Mouse (Mus musculus) stomach, embryonic 16.5 days (tissue): Measurements from ENCODE around the gene Eif4e1b. TPM values are rescaled to one million over a fixed set of nuclear protein-coding genes. Genes with fewer than 3 reads are reported as not detected.

Source experiments
- ATAC-seq: fragments of 200-750 bp; cut with Nextera tagmentation; 2 replicates; pipeline ENCODE4 v1.8.0; 2017; ENCODE audit warnings: moderate number of reproducible peaks, moderate TSS enrichment; ENCODE audit not compliant: insufficient read depth, low FRiP score
- H3K27ac ChIP-seq: fragments of 300-500 bp; sonication (generic); 2 replicates; pipeline ENCODE4 v1.5.1; 2014; ENCODE audit warnings: low read length
- H3K27me3 ChIP-seq: fragments of 300-500 bp; sonication (generic); 2 replicates; pipeline ENCODE4 v1.6.1; 2014; ENCODE audit warnings: low read length, control low read depth, mixed read lengths; ENCODE audit not compliant: control insufficient read depth, insufficient read depth
- H3K36me3 ChIP-seq: fragments of 300-500 bp; sonication (generic); 2 replicates; pipeline ENCODE4 v1.6.1; 2014; ENCODE audit warnings: low read length; ENCODE audit not compliant: control insufficient read depth, insufficient read depth
- H3K4me1 ChIP-seq: fragments of 300-500 bp; sonication (generic); 2 replicates; pipeline ENCODE4 v1.6.1; 2014; ENCODE audit warnings: low read length, control low read depth, mixed read lengths; ENCODE audit not compliant: control insufficient read depth, insufficient read depth
- H3K4me2 ChIP-seq: fragments of 300-500 bp; sonication (generic); 2 replicates; pipeline ENCODE4 v1.6.1; 2014; ENCODE audit warnings: low read depth, low read length, mixed read lengths
- H3K4me3 ChIP-seq: fragments of 300-500 bp; sonication (generic); replicated peaks from 2 replicates; pipeline ENCODE4 v1.5.1; 2014; ENCODE audit warnings: mild to moderate bottlenecking, low read length
- H3K9ac ChIP-seq: fragments of 300-500 bp; sonication (generic); 2 replicates; pipeline ENCODE4 v1.6.1; 2014; ENCODE audit warnings: low read length
- H3K9me3 ChIP-seq: fragments of 300-500 bp; sonication (generic); replicated peaks from 2 replicates; pipeline ENCODE4 v1.6.1; 2016; ENCODE audit warnings: low read length, control low read depth; ENCODE audit not compliant: control insufficient read depth
- WGBS: fragments of 180-500 bp; shearing (Covaris S2); extraction: QIAGEN DNeasy Blood & Tissue Kit; methylation state at CpG from one replicate; pipeline ENCODE4 v1.1.7; 2014; 5-methylcytosine and 5-hydroxymethylcytosine counted together
- polyA plus RNA-seq: library from polyadenylated mRNA; unstranded; fragments of >200 nt; fragmentation: Nextera tagmentation; extraction: Ambion mirVana; gene quantifications from 2 replicates; pipeline ENCODE4 v1.2.1, GENCODE M21; 2015

Gene Eif4e1b
- polyA plus RNA-seq = not detected in 2 replicates

DNA sequence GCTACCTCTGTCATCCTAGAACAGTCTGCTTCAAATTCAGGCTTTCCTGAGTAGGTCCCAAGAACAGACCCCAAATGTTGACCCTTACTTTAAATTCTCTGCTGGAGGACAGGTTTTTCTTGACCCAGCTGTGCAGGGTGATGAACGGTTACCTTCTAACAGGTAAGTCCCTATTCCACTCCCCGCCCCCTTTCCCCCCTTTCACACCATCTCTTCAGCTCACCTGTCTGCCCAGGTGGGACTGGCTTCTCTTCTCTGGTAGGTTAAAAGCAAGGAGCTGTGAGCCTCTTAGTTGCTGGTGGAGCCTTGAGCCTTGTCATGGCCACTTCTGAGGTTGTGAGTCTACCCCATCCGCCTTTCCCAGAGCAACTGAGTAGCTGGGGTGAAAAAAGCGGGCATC, at the start of gene Eif4e1b:
Gene Eif4e1b (plus strand): TSS at position 301 of the 400 bp plus-strand sequence.
- Histone ChIP-seq H3K4me2 (no peak within 1 kb of the TSS), H3K9ac (no peak within 1 kb of the TSS), H3K36me3 (no peaks in the 10 kb centered on the region), H3K4me3 (no peak within 1 kb of the TSS), H3K9me3 (no peaks in the 10 kb centered on the region), H3K4me1 (no peaks in the 10 kb centered on the region), H3K27me3 (no peaks in the 10 kb centered on the region), H3K27ac (no peak within 1 kb of the TSS)
- 81% methylated on average over 4 of the region's 4 CpGs for WGBS
- ATAC-seq = no peak

DNA sequence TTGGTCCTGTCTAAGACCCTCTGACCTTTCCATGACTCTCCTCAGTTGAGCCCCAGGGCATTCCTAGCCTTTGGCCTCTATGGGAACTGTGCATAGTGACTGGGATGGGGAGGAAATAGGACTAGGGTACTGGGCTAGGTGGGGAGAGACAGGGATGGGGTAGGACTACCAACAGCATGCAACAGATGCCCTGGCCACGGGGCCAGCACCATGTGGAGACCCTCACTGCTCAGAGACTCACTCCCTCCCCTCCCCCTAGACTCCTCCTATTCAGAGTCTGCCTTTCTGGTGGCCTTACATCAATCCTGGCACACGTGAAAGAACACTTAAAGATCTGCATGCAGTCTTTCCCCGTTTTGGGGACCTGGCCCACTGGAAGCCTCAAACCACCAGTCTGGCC, 46.9 kb upstream of the Eif4e1b start:
- Histone ChIP-seq H3K27ac (no peak overlapping the region), H3K27me3 (peaks cover 42% of the 10 kb centered on the region), H3K4me1 (peaks cover 4% of the 10 kb centered on the region; the same call in 1 of the 2 replicates), H3K36me3 (no peaks in the 10 kb centered on the region), H3K4me3 (peak overlapping the region; percentile 45; the same call in 1 of the 2 replicates), H3K9ac (no peak overlapping the region), H3K4me2 (peak overlapping the region; percentile 64), H3K9me3 (no peaks in the 10 kb centered on the region)
- 22% methylated on average over 3 of the region's 3 CpGs for WGBS
- no peak for ATAC-seq

DNA sequence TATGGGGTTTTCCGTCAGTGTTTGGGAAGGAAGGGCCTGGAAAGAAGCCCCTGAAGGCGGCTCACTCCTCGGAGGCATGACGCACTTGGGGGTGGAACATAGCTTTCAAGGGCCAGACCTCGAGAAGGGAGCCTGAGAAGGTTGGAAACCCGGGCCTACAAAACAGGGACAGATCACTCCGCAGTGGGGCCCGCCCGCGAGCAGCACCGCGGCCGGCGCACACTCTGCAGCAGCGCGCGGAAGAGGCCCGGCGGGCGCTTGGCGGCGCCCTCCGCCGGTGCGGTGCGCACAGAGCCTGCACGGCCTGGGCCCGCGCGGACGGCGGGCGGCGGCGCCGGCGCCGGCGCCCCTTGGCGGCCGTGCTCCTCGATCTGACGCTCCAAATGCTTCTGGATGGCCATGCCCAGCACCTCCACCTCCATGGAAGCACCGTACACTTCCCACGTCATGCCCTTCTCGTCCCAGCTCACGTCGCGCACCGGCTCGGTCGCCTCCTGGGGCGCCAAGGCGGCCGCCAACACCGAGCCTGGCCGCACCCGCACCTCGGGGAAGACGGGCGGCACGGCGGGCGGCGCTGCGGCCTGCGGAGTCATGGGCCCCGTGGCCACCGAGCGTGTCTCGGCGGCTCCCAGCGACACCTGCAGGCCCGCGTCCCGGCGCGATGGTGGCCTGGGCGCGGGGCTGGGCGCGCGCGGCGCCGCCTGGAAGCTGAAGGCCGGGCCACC, 46.1 kb upstream of the Eif4e1b start:
- no peak overlapping the region for H3K27ac ChIP-seq
- H3K36me3 ChIP-seq = no peaks in the 10 kb centered on the region
- H3K9me3 ChIP-seq = no peaks in the 10 kb centered on the region
- peaks cover 4% of the 10 kb centered on the region; the same call in 1 of the 2 replicates for H3K4me1 ChIP-seq
- peak; percentile 83 for ATAC-seq
- 1% methylated on average over 85 of the region's 87 CpGs for WGBS
- peak overlapping the region; percentile 45 for H3K4me3 ChIP-seq
- H3K4me2 ChIP-seq = peak overlapping the region; percentile 64
- peaks cover 42% of the 10 kb centered on the region for H3K27me3 ChIP-seq
- peak overlapping the region; percentile 35; the same call in 1 of the 2 replicates for H3K9ac ChIP-seq

GRCm38 (mm10) chr13:54738213-54738601, 45.6 kb upstream of the Eif4e1b start:
- WGBS = 4% methylated on average over 34 of the region's 34 CpGs
- Histone ChIP-seq H3K27ac (no peak overlapping the region), H3K4me1 (peaks cover 4% of the 10 kb centered on the region; the same call in 1 of the 2 replicates), H3K9ac (peak overlapping the region; percentile 35; the same call in 1 of the 2 replicates), H3K36me3 (no peaks in the 10 kb centered on the region), H3K4me2 (peak overlapping the region; percentile 64), H3K27me3 (peaks cover 42% of the 10 kb centered on the region), H3K9me3 (no peaks in the 10 kb centered on the region), H3K4me3 (peak overlapping the region; percentile 45)
- no peak for ATAC-seq

- Histone ChIP-seq H3K4me2 (no peak overlapping the region), H3K27ac (no peak overlapping the region), H3K27me3 (peaks cover 24% of the 10 kb centered on the region), H3K4me1 (0 out of 2 replicates have a peak, but pooled peaks cover 4% of the 10 kb centered on the region), H3K4me3 (no peak overlapping the region), H3K9ac (no peak overlapping the region), H3K36me3 (no peaks in the 10 kb centered on the region), H3K9me3 (no peaks in the 10 kb centered on the region)
- no peak for ATAC-seq
- WGBS = 34% methylated on average over 6 of the region's 6 CpGs
These were observed 37.7 kb upstream of the Eif4e1b start for GRCm38 (mm10) chr13:54746110-54746509.

DNA sequence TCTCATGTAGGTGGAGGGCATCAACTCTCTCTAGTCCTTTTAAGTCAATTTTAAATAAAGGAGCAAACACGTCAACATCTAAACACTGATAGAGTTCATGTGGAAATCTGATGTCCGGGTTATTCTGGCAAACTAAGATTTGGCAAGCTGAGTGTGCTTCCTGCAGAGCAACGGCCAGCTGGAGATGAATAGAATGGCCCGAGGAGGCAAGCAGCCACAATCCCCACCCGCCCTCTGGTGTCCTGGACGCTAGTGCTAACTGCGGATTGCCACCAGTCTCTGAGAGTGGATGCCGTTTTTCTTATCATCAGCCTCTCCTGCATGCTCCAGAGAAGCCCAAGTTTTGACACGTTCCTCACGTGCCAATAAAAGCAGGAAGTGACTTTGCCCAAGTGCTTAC, 36.9 kb upstream of the Eif4e1b start:
- no peak overlapping the region for H3K4me2 ChIP-seq
- no peaks in the 10 kb centered on the region for H3K36me3 ChIP-seq
- H3K27me3 ChIP-seq = peaks cover 24% of the 10 kb centered on the region
- H3K9me3 ChIP-seq = no peaks in the 10 kb centered on the region
- H3K27ac ChIP-seq = no peak overlapping the region
- no peak for ATAC-seq
- 41% methylated on average over 10 of the region's 10 CpGs for WGBS
- H3K9ac ChIP-seq = no peak overlapping the region
- 0 out of 2 replicates have a peak, but pooled peaks cover 4% of the 10 kb centered on the region for H3K4me1 ChIP-seq
- no peak overlapping the region for H3K4me3 ChIP-seq

DNA sequence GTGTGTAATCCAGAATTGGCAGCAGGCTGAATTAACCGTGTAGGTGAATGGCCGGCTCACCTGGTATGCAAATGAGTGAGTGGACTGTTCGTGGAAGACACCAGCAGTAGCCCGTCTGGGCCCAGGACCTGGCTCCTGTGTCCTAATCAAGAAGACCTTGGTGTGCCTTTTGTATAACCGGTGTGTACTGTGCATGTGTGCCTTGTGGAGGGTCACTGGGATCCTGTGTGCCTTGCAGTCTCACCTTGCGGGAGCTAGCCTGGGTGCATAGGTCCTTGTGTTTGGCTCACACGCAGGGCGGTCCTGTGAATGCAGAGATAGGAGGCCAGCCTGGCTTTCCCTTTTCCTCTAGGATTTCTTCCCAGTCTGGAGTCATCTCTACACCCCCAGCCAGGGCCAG, 35.6 kb upstream of the Eif4e1b start:
- no peak overlapping the region for H3K9ac ChIP-seq
- 78% methylated on average over 8 of the region's 8 CpGs for WGBS
- H3K27ac ChIP-seq = no peak overlapping the region
- peaks cover 24% of the 10 kb centered on the region for H3K27me3 ChIP-seq
- no peaks in the 10 kb centered on the region for H3K9me3 ChIP-seq
- ATAC-seq = no peak
- no peak overlapping the region for H3K4me3 ChIP-seq
- H3K4me2 ChIP-seq = no peak overlapping the region
- 0 out of 2 replicates have a peak, but pooled peaks cover 4% of the 10 kb centered on the region for H3K4me1 ChIP-seq
- no peaks in the 10 kb centered on the region for H3K36me3 ChIP-seq

DNA sequence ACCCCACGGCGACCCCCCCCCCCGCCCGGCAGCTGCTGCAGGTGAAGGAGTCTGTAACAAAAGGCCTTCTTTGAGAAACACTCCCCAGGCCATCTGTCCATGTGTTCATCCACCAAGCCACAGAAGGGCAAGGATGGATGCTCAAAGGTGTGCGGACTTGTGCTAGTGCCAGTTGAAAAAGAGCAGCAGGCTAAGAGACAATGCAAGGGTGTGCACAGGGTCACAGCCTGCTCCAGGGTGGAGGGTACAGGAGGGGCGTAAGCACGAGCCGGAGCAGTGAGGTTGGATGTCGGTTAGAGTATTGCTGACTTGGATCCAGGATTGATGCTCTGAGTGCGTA, 35.1 kb upstream of the Eif4e1b start:
- Histone ChIP-seq H3K4me2 (peak overlapping the region; percentile 92), H3K27me3 (peaks cover 24% of the 10 kb centered on the region), H3K9me3 (no peaks in the 10 kb centered on the region), H3K9ac (no peak overlapping the region), H3K27ac (no peak overlapping the region), H3K4me1 (0 out of 2 replicates have a peak, but pooled peaks cover 4% of the 10 kb centered on the region), H3K36me3 (no peaks in the 10 kb centered on the region), H3K4me3 (no peak overlapping the region)
- ATAC-seq = 0 out of 2 replicates have a peak, but pooled peaks have one; percentile 4
- 43% methylated on average over 10 of the region's 10 CpGs for WGBS

DNA sequence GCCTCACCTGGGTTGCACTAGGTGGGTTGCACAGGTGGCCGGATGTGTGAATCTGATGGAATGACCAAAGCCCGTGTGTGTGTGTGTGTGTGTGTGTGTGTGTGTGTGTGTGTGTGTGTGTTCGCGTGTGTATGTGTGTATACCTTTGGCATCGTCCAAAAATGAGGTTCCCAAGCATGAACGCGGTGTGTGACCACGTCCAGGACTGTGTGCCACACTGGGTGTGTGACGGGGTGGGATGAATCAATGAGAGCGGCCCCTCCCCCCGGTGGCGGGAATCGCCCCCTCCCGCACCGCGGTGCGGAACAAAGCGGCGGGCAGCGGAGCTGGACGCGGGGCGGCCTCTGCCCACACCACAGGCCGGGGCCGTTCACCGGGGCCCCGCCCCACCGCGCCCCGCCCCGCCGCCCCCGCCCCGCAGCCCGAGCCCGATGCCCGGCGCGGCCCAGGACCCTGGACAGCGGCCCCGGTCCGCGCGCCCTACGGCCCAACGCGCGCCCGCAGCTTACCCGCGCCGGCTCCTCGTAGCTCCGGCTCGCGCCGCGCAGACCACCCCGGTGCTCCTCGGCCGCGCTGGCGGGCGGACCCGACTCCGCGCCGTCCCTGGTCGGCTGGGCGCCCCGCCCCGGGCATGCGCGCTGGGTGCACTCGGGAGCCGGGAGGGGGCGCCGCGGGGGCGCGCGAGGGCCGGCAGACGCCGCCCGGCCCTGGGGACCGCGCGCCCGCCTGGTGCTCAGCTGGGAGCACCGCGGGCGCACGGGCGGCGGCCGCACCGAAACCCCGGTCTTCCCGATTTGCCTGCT, 34.5 kb upstream of the Eif4e1b start:
- Histone ChIP-seq H3K9me3 (no peaks in the 10 kb centered on the region), H3K4me2 (peak overlapping the region; percentile 92), H3K9ac (peak overlapping the region; percentile 31), H3K4me3 (peak overlapping the region; percentile 56), H3K27ac (no peak overlapping the region), H3K4me1 (0 out of 2 replicates have a peak, but pooled peaks cover 4% of the 10 kb centered on the region), H3K27me3 (peaks cover 24% of the 10 kb centered on the region), H3K36me3 (no peaks in the 10 kb centered on the region)
- ATAC-seq = peak; percentile 87; the same call in 1 of the 2 replicates
- WGBS = 2% methylated on average over 55 of the region's 100 CpGs
